Mouse (Mus musculus) heart, embryonic 15.5 days (tissue): ENCODE results near the gene Zfp518b. TPM values are rescaled to one million over a fixed set of nuclear protein-coding genes. Genes with fewer than 3 reads are reported as not detected.

Experiments used
- ATAC-seq: fragments of 200-750 bp; cut with Nextera tagmentation; replicated peaks from 2 replicates; pipeline ENCODE4 v1.8.0; 2017; ENCODE audit warnings: low read depth, moderate TSS enrichment; ENCODE audit not compliant: insufficient number of reproducible peaks, insufficient read depth, low FRiP score
- H3K27ac ChIP-seq: fragments of 300-500 bp; sonication (generic); 2 replicates; pipeline ENCODE4 v1.5.1; 2015; ENCODE audit warnings: mild to moderate bottlenecking, inconsistent platforms
- H3K27me3 ChIP-seq: fragments of 300-500 bp; sonication (generic); 2 replicates; pipeline ENCODE4 v1.6.1; 2015; ENCODE audit warnings: inconsistent platforms
- H3K36me3 ChIP-seq: fragments of 300-500 bp; sonication (generic); 2 replicates; pipeline ENCODE4 v1.6.1; 2015; ENCODE audit warnings: mild to moderate bottlenecking, inconsistent platforms
- H3K4me1 ChIP-seq: fragments of 300-500 bp; sonication (generic); replicated peaks from 2 replicates; pipeline ENCODE4 v1.6.1; 2015; ENCODE audit warnings: inconsistent platforms
- H3K4me2 ChIP-seq: fragments of 300-500 bp; sonication (generic); 2 replicates; pipeline ENCODE4 v1.6.1; 2015; ENCODE audit warnings: inconsistent platforms, mild to moderate bottlenecking, moderate library complexity
- H3K4me3 ChIP-seq: fragments of 300-500 bp; sonication (generic); 2 replicates; pipeline ENCODE4 v1.5.1; 2015; ENCODE audit warnings: mild to moderate bottlenecking, inconsistent platforms
- H3K9ac ChIP-seq: fragments of 300-500 bp; sonication (generic); 2 replicates; pipeline ENCODE4 v1.6.1; 2015; ENCODE audit warnings: mild to moderate bottlenecking, inconsistent platforms
- H3K9me3 ChIP-seq: fragments of 300-500 bp; sonication (generic); replicated peaks from 2 replicates; pipeline ENCODE4 v1.6.1; 2016; ENCODE audit warnings: inconsistent platforms
- WGBS: fragments of 180-500 bp; shearing (Covaris S2); methylation state at CpG from one replicate; pipeline ENCODE4 v1.1.7; 2015; ENCODE audit warnings: mixed read lengths; 5-methylcytosine and 5-hydroxymethylcytosine counted together
- polyA plus RNA-seq: library from polyadenylated mRNA; unstranded; fragments of >200 nt; fragmentation: Nextera tagmentation; extraction: Ambion mirVana; gene quantifications from 2 replicates; pipeline ENCODE4 v1.2.1, GENCODE M21; 2015

Zfp518b gene
- polyA plus RNA-seq, 1 experiment from 2014 or later, result 8.4 TPM

DNA sequence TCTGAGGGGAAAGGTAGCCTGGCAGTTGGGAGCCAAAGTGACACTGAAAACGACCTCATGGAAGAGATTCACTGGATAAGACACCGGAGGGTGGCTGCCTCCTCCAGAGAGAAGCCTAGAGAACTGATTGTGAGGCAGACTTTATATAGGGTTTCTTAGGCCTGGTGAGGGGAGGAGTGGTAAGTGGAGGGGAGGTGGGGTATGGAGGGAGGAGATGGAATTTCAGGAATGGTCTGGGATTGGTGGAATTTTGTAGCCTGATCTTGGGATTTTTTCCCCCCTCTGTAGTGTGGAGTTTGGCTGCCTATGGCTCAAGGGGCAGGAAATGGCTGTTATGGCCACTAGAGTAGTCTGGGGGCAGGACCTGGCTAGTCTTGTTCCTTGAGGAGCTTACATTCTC, 56.6 kb downstream of the Zfp518b start:
- H3K9me3 ChIP-seq, result no peaks in the 10 kb centered on the region; the same call in 1 of the 2 replicates
- ATAC-seq, result no peak
- H3K27me3 ChIP-seq, result no peaks in the 10 kb centered on the region
- no peak overlapping the region for H3K4me2 ChIP-seq
- H3K9ac ChIP-seq, result no peak overlapping the region
- no peak overlapping the region for H3K27ac ChIP-seq
- WGBS, result 24% methylated on average over 2 of the region's 2 CpGs
- H3K4me1 ChIP-seq, result no peaks in the 10 kb centered on the region
- no peak overlapping the region for H3K4me3 ChIP-seq
- H3K36me3 ChIP-seq, result no peaks in the 10 kb centered on the region

GRCm38 (mm10) chr5:38626883-38627282, 57.7 kb downstream of the Zfp518b start:
- Histone ChIP-seq H3K4me2 (no peak overlapping the region), H3K27me3 (no peaks in the 10 kb centered on the region), H3K36me3 (no peaks in the 10 kb centered on the region), H3K4me3 (no peak overlapping the region), H3K4me1 (no peaks in the 10 kb centered on the region), H3K9ac (no peak overlapping the region), H3K9me3 (no peaks in the 10 kb centered on the region; the same call in 1 of the 2 replicates), H3K27ac (no peak overlapping the region)
- ATAC-seq, result no peak
- 51% methylated on average over 3 of the region's 3 CpGs for WGBS

DNA sequence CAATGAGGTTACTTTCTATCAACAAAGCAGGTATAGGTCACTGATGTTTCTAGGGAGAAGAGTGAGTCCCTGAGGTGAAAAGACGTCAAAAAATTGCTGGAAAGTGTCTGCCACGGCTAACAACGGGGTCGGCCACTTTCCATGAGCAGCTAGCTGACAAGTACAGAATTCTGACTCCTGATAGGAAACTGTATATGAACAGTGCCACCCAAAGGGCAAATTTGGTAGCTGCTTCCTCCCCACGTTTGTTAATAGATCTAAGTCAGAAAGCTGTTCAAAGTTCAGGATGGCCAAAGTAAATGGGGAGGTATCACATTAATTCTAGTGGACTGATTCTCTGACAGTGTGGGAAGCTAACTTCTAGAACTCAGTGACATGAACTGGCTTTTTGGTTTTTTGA, 63.8 kb downstream of the Zfp518b start:
- Histone ChIP-seq H3K36me3 (no peaks in the 10 kb centered on the region), H3K4me2 (no peak overlapping the region), H3K27ac (no peak overlapping the region), H3K9me3 (no peaks in the 10 kb centered on the region; the same call in 1 of the 2 replicates), H3K9ac (no peak overlapping the region), H3K27me3 (no peaks in the 10 kb centered on the region), H3K4me3 (no peak overlapping the region), H3K4me1 (no peaks in the 10 kb centered on the region)
- no peak for ATAC-seq
- 13% methylated on average over 5 of the region's 5 CpGs for WGBS

DNA sequence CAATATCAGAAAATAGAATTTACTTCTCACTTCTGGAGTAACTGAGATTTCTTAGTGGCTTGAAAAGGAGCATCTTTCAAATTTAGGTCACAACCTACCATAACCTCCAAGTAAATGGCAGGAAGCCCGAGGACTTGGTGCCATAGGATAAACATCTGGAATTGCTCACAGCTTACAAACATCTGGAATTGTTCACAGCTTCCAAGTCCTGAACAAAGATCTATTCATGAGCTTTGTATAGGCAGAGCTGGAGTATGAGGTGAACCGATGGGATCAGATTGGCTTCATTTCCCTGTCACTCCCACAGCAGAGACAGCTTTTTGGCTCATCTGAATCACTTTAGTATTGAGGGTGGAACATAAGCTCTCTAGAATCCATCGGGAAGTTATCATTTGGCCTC, 65.7 kb downstream of the Zfp518b start:
- no peaks in the 10 kb centered on the region for H3K9me3 ChIP-seq
- H3K4me3 ChIP-seq, result no peak overlapping the region
- no peak overlapping the region for H3K27ac ChIP-seq
- WGBS, result 51% methylated on average over 3 of the region's 3 CpGs
- H3K36me3 ChIP-seq, result no peaks in the 10 kb centered on the region
- no peak overlapping the region for H3K4me2 ChIP-seq
- H3K9ac ChIP-seq, result no peak overlapping the region
- H3K27me3 ChIP-seq, result no peaks in the 10 kb centered on the region
- no peak for ATAC-seq
- H3K4me1 ChIP-seq, result no peaks in the 10 kb centered on the region

Other genes starting within 250 kb of the Zfp518b start
- gene Slc2a9, start 181.7 kb downstream of the Zfp518b start, polyA plus RNA-seq, result 0.20 and 0.48 TPM in 2 replicates
- 197 and 230 TPM in 2 replicates for gene Wdr1, start 121.6 kb downstream of the Zfp518b start, polyA plus RNA-seq
- 0.39 TPM in 1 of 2 replicates, not detected in the other for gene Clnk, start 192.0 kb upstream of the Zfp518b start, polyA plus RNA-seq